11 mouse cellular contexts compared by ENCODE assay signal in the genomic region with DNA sequence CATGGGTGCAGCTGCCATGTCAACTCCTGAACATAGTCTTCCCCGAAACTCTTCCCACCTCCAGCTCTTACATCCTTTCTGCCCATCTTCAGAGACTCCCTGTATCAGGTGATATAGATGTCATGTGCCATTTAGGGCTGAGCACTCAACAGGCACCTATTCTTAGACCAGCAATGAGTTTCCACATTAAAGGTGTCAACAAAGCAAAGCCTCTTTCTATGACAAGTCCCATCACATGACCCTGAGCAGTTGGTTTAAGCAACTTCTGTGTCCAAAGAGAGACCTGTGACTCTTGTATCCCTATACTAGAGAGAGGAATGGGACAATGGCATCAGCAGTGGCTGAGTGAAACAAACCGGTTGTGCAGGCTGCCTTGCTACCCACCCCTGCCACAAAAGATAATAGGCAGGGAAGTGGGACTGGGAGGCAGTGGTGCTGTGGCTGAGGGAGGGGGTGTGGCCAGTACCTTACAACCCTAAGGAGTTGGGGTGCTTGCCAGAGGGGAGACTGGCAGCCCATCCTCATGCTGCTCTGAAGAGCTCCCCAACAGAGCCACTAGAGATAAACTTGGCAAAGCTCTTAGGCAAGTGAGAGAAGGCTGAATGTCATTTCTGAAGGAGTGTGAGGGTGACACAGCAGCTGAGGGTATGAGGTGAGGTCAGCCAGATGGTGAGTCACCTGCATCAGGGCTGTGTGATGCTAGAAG. TPM values are rescaled to one million over a fixed set of nuclear protein-coding genes. Genes with fewer than 3 reads are reported as not detected.
DNase-seq lines count a peak whose midpoint lies in the region; ATAC-seq lines count a peak whose summit lies in the region.
"Had no signal": no experiment of that assay in that cellular context is flagged by ENCODE, and none has a peak within 500 bp of the region (broad histone marks: within the 10 kb centered on the region; RNA-seq: fewer than 3 reads in every experiment).

No protein-coding gene starts in this region.

- DNase-seq in lung, postnatal 25 days (ENCODE audit: low spot score), result no peak
- no peak for DNase-seq in layer of hippocampus, postnatal 25 days (ENCODE audit: extremely low spot score in 1 of 2, low spot score in 1 of 2)
- DNase-seq in liver, result no peak
- no peak for DNase-seq in kidney, postnatal 4 days
- DNase-seq: cerebellum, postnatal 10 days had no signal

- H3K4me2 ChIP-seq in lung, embryonic 15.5 days, result no peak overlapping the region
- no peak overlapping the region for H3K4me2 ChIP-seq in embryonic facial prominence, embryonic 15.5 days (replicated peaks)
- no peak overlapping the region for H3K4me2 ChIP-seq in heart, embryonic 16.5 days (ENCODE audit: low read depth, low read length)
- H3K4me2 ChIP-seq: liver, embryonic 15.5 days had no signal

- H3K9me3 ChIP-seq in lung, embryonic 15.5 days, result no peaks in the 10 kb centered on the region
- no peaks in the 10 kb centered on the region for H3K9me3 ChIP-seq in embryonic facial prominence, embryonic 15.5 days (replicated peaks)
- H3K9me3 ChIP-seq in heart, embryonic 16.5 days (replicated peaks; ENCODE audit: control insufficient read depth, low read length), result 0 out of 2 replicates have a peak, but pooled peaks cover 2% of the 10 kb centered on the region
- H3K9me3 ChIP-seq: liver, embryonic 15.5 days had no signal

- H3K4me1 ChIP-seq in lung, embryonic 15.5 days, result 0 out of 2 replicates have a peak, but pooled peaks cover 4% of the 10 kb centered on the region
- H3K4me1 ChIP-seq in embryonic facial prominence, embryonic 15.5 days, result no peaks in the 10 kb centered on the region
- peaks cover 16% of the 10 kb centered on the region for H3K4me1 ChIP-seq in heart, embryonic 16.5 days (ENCODE audit: control insufficient read depth, insufficient read depth, low read length)
- H3K4me1 ChIP-seq: liver, embryonic 15.5 days had no signal

- WGBS in lung, embryonic 15.5 days, result 36% methylated on average over 2 of the region's 2 CpGs
- WGBS in embryonic facial prominence, embryonic 15.5 days, result 53% methylated on average over 2 of the region's 2 CpGs
- WGBS in heart, embryonic 16.5 days, result 14% methylated on average over 2 of the region's 2 CpGs

- H3K36me3 ChIP-seq in lung, embryonic 15.5 days, result no peaks in the 10 kb centered on the region
- no peaks in the 10 kb centered on the region for H3K36me3 ChIP-seq in embryonic facial prominence, embryonic 15.5 days
- no peaks in the 10 kb centered on the region for H3K36me3 ChIP-seq in heart, embryonic 16.5 days (ENCODE audit: control insufficient read depth, insufficient read depth)
- H3K36me3 ChIP-seq: liver, embryonic 15.5 days had no signal

- no peak overlapping the region for H3K4me3 ChIP-seq in lung, embryonic 15.5 days
- H3K4me3 ChIP-seq in embryonic facial prominence, embryonic 15.5 days (replicated peaks), result no peak overlapping the region
- no peak overlapping the region for H3K4me3 ChIP-seq in heart, embryonic 16.5 days (ENCODE audit: low read length)
- H3K4me3 ChIP-seq: layer of hippocampus, adult 2 months; liver, embryonic 15.5 days had no signal

- ATAC-seq in lung, embryonic 15.5 days (ENCODE audit: borderline replicate concordance, extremely low read depth, low FRiP score, low TSS enrichment), result peak; percentile 57; the same call in 1 of the 2 replicates
- ATAC-seq in embryonic facial prominence, embryonic 15.5 days (ENCODE audit: insufficient number of reproducible peaks, low FRiP score, low TSS enrichment, low read depth), result peak; percentile 43; the same call in 1 of the 2 replicates
- ATAC-seq in heart, embryonic 16.5 days (replicated peaks; ENCODE audit: extremely low read depth, insufficient read depth, low FRiP score), result peak; percentile 74
- ATAC-seq in megakaryocyte-erythroid progenitor cell, adult 5-6 weeks (replicated peaks; ENCODE audit: low FRiP score, low TSS enrichment, poor library complexity, severe bottlenecking), result peak; percentile 77

- no peak overlapping the region for H3K27ac ChIP-seq in lung, embryonic 15.5 days
- no peak overlapping the region for H3K27ac ChIP-seq in embryonic facial prominence, embryonic 15.5 days (replicated peaks)
- peak overlapping the region; percentile 60 for H3K27ac ChIP-seq in heart, embryonic 16.5 days (ENCODE audit: low read length)
- H3K27ac ChIP-seq: layer of hippocampus, adult 2 months; liver, embryonic 15.5 days had no signal

- no peak overlapping the region for H3K9ac ChIP-seq in lung, embryonic 15.5 days
- no peak overlapping the region for H3K9ac ChIP-seq in embryonic facial prominence, embryonic 15.5 days
- H3K9ac ChIP-seq in heart, embryonic 16.5 days (ENCODE audit: low read length), result no peak overlapping the region
- H3K9ac ChIP-seq: liver, embryonic 15.5 days had no signal

- H3K27me3 ChIP-seq in lung, embryonic 15.5 days, result no peaks in the 10 kb centered on the region
- no peaks in the 10 kb centered on the region for H3K27me3 ChIP-seq in embryonic facial prominence, embryonic 15.5 days
- H3K27me3 ChIP-seq in heart, embryonic 16.5 days (ENCODE audit: control insufficient read depth, insufficient read depth, low read length), result no peaks in the 10 kb centered on the region
- H3K27me3 ChIP-seq: liver, embryonic 15.5 days had no signal

RNA-seq across cellular contexts. Expression of a gene that starts 30.0 kb away (rescaled TPM):
- polyA plus RNA-seq in lung, embryonic 15.5 days (2015; fragmentation: Nextera tagmentation; extraction: Ambion mirVana), result 10.8 and 11.9 TPM in 2 replicates
- 17.1 and 17.6 TPM in 2 replicates for polyA plus RNA-seq in embryonic facial prominence, embryonic 15.5 days (2015; fragmentation: Nextera tagmentation; extraction: Ambion mirVana)
- 7.0 and 9.2 TPM in 2 replicates for polyA plus RNA-seq in heart, embryonic 16.5 days (2015; fragmentation: Nextera tagmentation; extraction: Ambion mirVana)
- 26.6 and 31.4 TPM in 2 replicates for total RNA-seq in megakaryocyte-erythroid progenitor cell, adult 5-6 weeks (2014; fragmentation: Nextera tagmentation)
- total RNA-seq in megakaryocyte-erythroid progenitor cell, adult 5-6 weeks (2017), result 53.5 and 54.7 TPM in 2 replicates
- total RNA-seq in layer of hippocampus, postnatal 25 days (2021), result 10 to 100 TPM; 38.4 to 41.6 TPM

RNA-seq across cellular contexts. Expression of a gene that starts 42.0 kb away (rescaled TPM):
- polyA plus RNA-seq in lung, embryonic 15.5 days (2015; fragmentation: Nextera tagmentation; extraction: Ambion mirVana), result 34.0 and 34.2 TPM in 2 replicates
- polyA plus RNA-seq in embryonic facial prominence, embryonic 15.5 days (2015; fragmentation: Nextera tagmentation; extraction: Ambion mirVana), result 33.9 and 38.1 TPM in 2 replicates
- polyA plus RNA-seq in heart, embryonic 16.5 days (2015; fragmentation: Nextera tagmentation; extraction: Ambion mirVana), result 26.0 and 30.0 TPM in 2 replicates
- 26.6 and 38.7 TPM in 2 replicates for total RNA-seq in megakaryocyte-erythroid progenitor cell, adult 5-6 weeks (2014; fragmentation: Nextera tagmentation)
- total RNA-seq in megakaryocyte-erythroid progenitor cell, adult 5-6 weeks (2017), result 24.3 and 35.7 TPM in 2 replicates
- total RNA-seq in layer of hippocampus, postnatal 25 days (2021), result 10 to 100 TPM; 25.5 to 27.0 TPM

RNA-seq across cellular contexts. Expression of a gene that starts 48.5 kb away (rescaled TPM):
- polyA plus RNA-seq in lung, embryonic 15.5 days (2015; fragmentation: Nextera tagmentation; extraction: Ambion mirVana), result 59.6 and 61.7 TPM in 2 replicates
- polyA plus RNA-seq in embryonic facial prominence, embryonic 15.5 days (2015; fragmentation: Nextera tagmentation; extraction: Ambion mirVana), result 63.9 and 66.9 TPM in 2 replicates
- polyA plus RNA-seq in heart, embryonic 16.5 days (2015; fragmentation: Nextera tagmentation; extraction: Ambion mirVana), result 35.1 and 43.0 TPM in 2 replicates
- 23.3 and 40.6 TPM in 2 replicates for total RNA-seq in megakaryocyte-erythroid progenitor cell, adult 5-6 weeks (2014; fragmentation: Nextera tagmentation)
- total RNA-seq in megakaryocyte-erythroid progenitor cell, adult 5-6 weeks (2017), result 31.8 and 80.4 TPM in 2 replicates
- total RNA-seq in layer of hippocampus, postnatal 25 days (2021), result 10 to 100 TPM; 29.1 to 38.7 TPM
